Mouse (Mus musculus): Measurements from ENCODE around the gene Kiz. TPM values are rescaled to one million over a fixed set of nuclear protein-coding genes. Genes with fewer than 3 reads are reported as not detected.

Kiz gene
- polyA plus RNA-seq, 1 experiment from 2014 or later, result 28.4 TPM

GRCm38 (mm10) chr2:146833222-146834063 is 22.2 kb upstream of the Kiz start:
- H3K27ac ChIP-seq (replicated peaks in 1 of 2; ENCODE audit: control insufficient read depth in 1 of 2, insufficient read depth in 1 of 2, low read depth in 2 of 2, low read length in 2 of 2), result no peak overlapping the region
- 6% methylated on average over 31 of the region's 31 CpGs for WGBS
- peaks cover 5 to 11% of the 10 kb centered on the region in 2 experiments; a peak in 3 of 4 replicates for H3K4me1 ChIP-seq (ENCODE audit: control insufficient read depth in 2 of 2, insufficient read depth in 2 of 2, low read length in 2 of 2)
- ATAC-seq (ENCODE audit: insufficient number of reproducible peaks, insufficient read depth, low FRiP score, low read depth), result no peak
- no peak overlapping the region for H3K9ac ChIP-seq (ENCODE audit: low read length)
- H3K36me3 ChIP-seq (ENCODE audit: control insufficient read depth, insufficient read depth, low read length), result no peaks in the 10 kb centered on the region
- 0 out of 2 replicates have a peak overlapping the region, but pooled peaks have one; percentile 58 for H3K4me2 ChIP-seq (ENCODE audit: low read length)
- H3K4me3 ChIP-seq (ENCODE audit: control insufficient read depth in 1 of 2, insufficient read depth in 1 of 2, low read depth in 1 of 2, low read length in 2 of 2), result 0 out of 4 replicates have a peak overlapping the region, but pooled peaks of 1 of the 2 experiments have one; percentile 32
- H3K27me3 ChIP-seq (ENCODE audit: control insufficient read depth, insufficient read depth, low read length), result peaks cover 97% of the 10 kb centered on the region
- H3K9me3 ChIP-seq (ENCODE audit: control insufficient read depth, low read length), result no peaks in the 10 kb centered on the region

- Histone ChIP-seq H3K36me3 (ENCODE audit: control insufficient read depth, insufficient read depth, low read length) (no peaks in the 10 kb centered on the region), H3K9me3 (ENCODE audit: control insufficient read depth, low read length) (no peaks in the 10 kb centered on the region), H3K27ac (replicated peaks in 1 of 2; ENCODE audit: control insufficient read depth in 1 of 2, insufficient read depth in 1 of 2, low read depth in 2 of 2, low read length in 2 of 2) (no peak overlapping the region), H3K27me3 (ENCODE audit: control insufficient read depth, insufficient read depth, low read length) (peaks cover 97% of the 10 kb centered on the region), H3K9ac (ENCODE audit: low read length) (no peak overlapping the region), H3K4me1 (ENCODE audit: control insufficient read depth in 2 of 2, insufficient read depth in 2 of 2, low read length in 2 of 2) (peaks cover 5 to 12% of the 10 kb centered on the region in 2 experiments; a peak in 3 of 4 replicates), H3K4me3 (ENCODE audit: control insufficient read depth in 1 of 2, insufficient read depth in 1 of 2, low read depth in 1 of 2, low read length in 2 of 2) (peak overlapping the region; percentile 12 to 32; a peak in 3 of 4 replicates), H3K4me2 (ENCODE audit: low read length) (peak overlapping the region; percentile 58)
- WGBS, result 2% methylated on average over 5 of the region's 5 CpGs
- ATAC-seq (ENCODE audit: insufficient number of reproducible peaks, insufficient read depth, low FRiP score, low read depth), result no peak
Observed at GRCm38 (mm10) chr2:146834064-146834313, 21.7 kb upstream of the Kiz start.

- H3K27me3 ChIP-seq (ENCODE audit: control insufficient read depth, insufficient read depth, low read length), result peaks cover 97% of the 10 kb centered on the region
- H3K36me3 ChIP-seq (ENCODE audit: control insufficient read depth, insufficient read depth, low read length), result no peaks in the 10 kb centered on the region
- no peak overlapping the region for H3K9ac ChIP-seq (ENCODE audit: low read length)
- H3K4me2 ChIP-seq (ENCODE audit: low read length), result peak overlapping the region; percentile 58
- no peaks in the 10 kb centered on the region for H3K9me3 ChIP-seq (ENCODE audit: control insufficient read depth, low read length)
- no peak overlapping the region for H3K27ac ChIP-seq (replicated peaks in 1 of 2; ENCODE audit: control insufficient read depth in 1 of 2, insufficient read depth in 1 of 2, low read depth in 2 of 2, low read length in 2 of 2)
- peaks cover 5 to 15% of the 10 kb centered on the region in 2 experiments; a peak in 3 of 4 replicates for H3K4me1 ChIP-seq (ENCODE audit: control insufficient read depth in 2 of 2, insufficient read depth in 2 of 2, low read length in 2 of 2)
- no peak for ATAC-seq (ENCODE audit: insufficient number of reproducible peaks, insufficient read depth, low FRiP score, low read depth)
- peak overlapping the region; percentile 12 to 32 for H3K4me3 ChIP-seq (ENCODE audit: control insufficient read depth in 1 of 2, insufficient read depth in 1 of 2, low read depth in 1 of 2, low read length in 2 of 2)
- WGBS, result under 1% methylated on average over 63 of the region's 63 CpGs
Observed at GRCm38 (mm10) chr2:146834314-146835201, 21.1 kb upstream of the Kiz start.

GRCm38 (mm10) chr2:146835241-146835990 is 20.2 kb upstream of the Kiz start:
- Histone ChIP-seq H3K27ac (replicated peaks in 1 of 2; ENCODE audit: control insufficient read depth in 1 of 2, insufficient read depth in 1 of 2, low read depth in 2 of 2, low read length in 2 of 2) (no peak overlapping the region), H3K9ac (ENCODE audit: low read length) (no peak overlapping the region), H3K4me3 (ENCODE audit: control insufficient read depth in 1 of 2, insufficient read depth in 1 of 2, low read depth in 1 of 2, low read length in 2 of 2) (peak overlapping the region in 1 of 2 experiments; percentile 32; a peak in 2 of 4 replicates), H3K4me2 (ENCODE audit: low read length) (peak overlapping the region; percentile 58), H3K27me3 (ENCODE audit: control insufficient read depth, insufficient read depth, low read length) (peaks cover 94% of the 10 kb centered on the region), H3K4me1 (ENCODE audit: control insufficient read depth in 2 of 2, insufficient read depth in 2 of 2, low read length in 2 of 2) (peaks cover 5 to 15% of the 10 kb centered on the region in 2 experiments; a peak in 3 of 4 replicates), H3K9me3 (ENCODE audit: control insufficient read depth, low read length) (no peaks in the 10 kb centered on the region), H3K36me3 (ENCODE audit: control insufficient read depth, insufficient read depth, low read length) (no peaks in the 10 kb centered on the region)
- ATAC-seq (ENCODE audit: insufficient number of reproducible peaks, insufficient read depth, low FRiP score, low read depth), result no peak
- WGBS, result 6% methylated on average over 20 of the region's 20 CpGs

- WGBS, result 2% methylated on average over 13 of the region's 13 CpGs
- H3K4me1 ChIP-seq (ENCODE audit: control insufficient read depth in 2 of 2, insufficient read depth in 2 of 2, low read length in 2 of 2), result peaks cover 5 to 15% of the 10 kb centered on the region in 2 experiments; a peak in 3 of 4 replicates
- H3K9ac ChIP-seq (ENCODE audit: low read length), result no peak overlapping the region
- H3K9me3 ChIP-seq (ENCODE audit: control insufficient read depth, low read length), result no peaks in the 10 kb centered on the region
- peaks cover 94% of the 10 kb centered on the region for H3K27me3 ChIP-seq (ENCODE audit: control insufficient read depth, insufficient read depth, low read length)
- H3K4me3 ChIP-seq (ENCODE audit: control insufficient read depth in 1 of 2, insufficient read depth in 1 of 2, low read depth in 1 of 2, low read length in 2 of 2), result no peak overlapping the region
- H3K4me2 ChIP-seq (ENCODE audit: low read length), result no peak overlapping the region
- H3K36me3 ChIP-seq (ENCODE audit: control insufficient read depth, insufficient read depth, low read length), result no peaks in the 10 kb centered on the region
- ATAC-seq (ENCODE audit: insufficient number of reproducible peaks, insufficient read depth, low FRiP score, low read depth), result no peak
- H3K27ac ChIP-seq (replicated peaks in 1 of 2; ENCODE audit: control insufficient read depth in 1 of 2, insufficient read depth in 1 of 2, low read depth in 2 of 2, low read length in 2 of 2), result no peak overlapping the region
Observed at GRCm38 (mm10) chr2:146836246-146836645, 19.4 kb upstream of the Kiz start.

- H3K27ac ChIP-seq (replicated peaks in 1 of 2; ENCODE audit: control insufficient read depth in 1 of 2, insufficient read depth in 1 of 2, low read depth in 2 of 2, low read length in 2 of 2), result no peak overlapping the region
- H3K9ac ChIP-seq (ENCODE audit: low read length), result no peak overlapping the region
- H3K27me3 ChIP-seq (ENCODE audit: control insufficient read depth, insufficient read depth, low read length), result peaks cover 97% of the 10 kb centered on the region
- H3K4me3 ChIP-seq (ENCODE audit: control insufficient read depth in 1 of 2, insufficient read depth in 1 of 2, low read depth in 1 of 2, low read length in 2 of 2), result no peak overlapping the region
- no peaks in the 10 kb centered on the region for H3K36me3 ChIP-seq (ENCODE audit: control insufficient read depth, insufficient read depth, low read length)
- 5% methylated on average over 17 of the region's 17 CpGs for WGBS
- ATAC-seq (ENCODE audit: insufficient number of reproducible peaks, insufficient read depth, low FRiP score, low read depth), result no peak
- H3K4me2 ChIP-seq (ENCODE audit: low read length), result no peak overlapping the region
- H3K9me3 ChIP-seq (ENCODE audit: control insufficient read depth, low read length), result no peaks in the 10 kb centered on the region
- H3K4me1 ChIP-seq (ENCODE audit: control insufficient read depth in 2 of 2, insufficient read depth in 2 of 2, low read length in 2 of 2), result peaks cover 5 to 15% of the 10 kb centered on the region in 2 experiments; a peak in 3 of 4 replicates
Observed at GRCm38 (mm10) chr2:146836871-146837550, 18.7 kb upstream of the Kiz start.

All from heart, embryonic 14.5 days (tissue).